Comparison of ENCODE assay signal across 8 mouse cellular contexts in the genomic region with DNA sequence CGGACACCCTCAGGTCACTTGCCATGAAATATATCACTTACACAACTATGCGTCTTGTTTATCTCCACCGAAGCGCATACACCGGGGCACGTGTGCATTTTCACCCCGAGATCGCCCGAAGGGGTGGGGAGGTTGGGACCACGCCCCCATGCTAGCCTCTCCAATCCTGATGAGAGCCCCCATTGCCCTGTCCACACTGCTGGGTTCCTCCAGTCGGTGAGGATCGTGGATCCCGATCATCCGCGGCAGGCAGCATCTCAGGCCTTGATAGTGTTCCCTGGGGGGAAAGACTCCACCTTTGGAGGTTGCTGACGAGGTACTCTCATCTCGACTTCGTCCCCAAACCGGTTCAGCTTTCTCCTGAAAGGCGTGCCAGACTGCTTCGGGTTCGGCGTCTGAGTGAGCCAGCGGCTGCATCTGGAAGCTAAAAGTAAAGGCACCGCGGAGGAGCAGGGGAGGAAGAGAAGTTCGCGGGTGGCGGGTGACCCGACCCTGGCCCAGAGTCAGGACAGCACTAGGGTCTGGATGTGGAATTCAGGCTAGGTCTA. TPM values are rescaled to one million over a fixed set of nuclear protein-coding genes. Genes with fewer than 3 reads are reported as not detected.
DNase-seq lines count a peak whose midpoint lies in the region; ATAC-seq lines count a peak whose summit lies in the region.

No protein-coding gene starts in this region.

- H3K4me1 ChIP-seq in forebrain, embryonic 12.5 days = peaks cover 45% of the 10 kb centered on the region
- H3K4me1 ChIP-seq in lung, embryonic 16.5 days (replicated peaks; ENCODE audit: control insufficient read depth, insufficient read depth, low read length) = peaks cover 34% of the 10 kb centered on the region

- peak overlapping the region; percentile 91 for H3K4me2 ChIP-seq in forebrain, embryonic 12.5 days
- peak overlapping the region; percentile 99 for H3K4me2 ChIP-seq in lung, embryonic 16.5 days (ENCODE audit: low read depth, low read length)

- H3K9me3 ChIP-seq in forebrain, embryonic 12.5 days = no peaks in the 10 kb centered on the region
- no peaks in the 10 kb centered on the region for H3K9me3 ChIP-seq in lung, embryonic 16.5 days (ENCODE audit: control insufficient read depth, low read length)

- ATAC-seq in forebrain, embryonic 12.5 days (ENCODE audit: low FRiP score) = no peak
- ATAC-seq in lung, embryonic 16.5 days (ENCODE audit: low read depth) = no peak

- peak overlapping the region; percentile 50 for H3K9ac ChIP-seq in forebrain, embryonic 12.5 days
- H3K9ac ChIP-seq in lung, embryonic 16.5 days (ENCODE audit: low read length) = peak overlapping the region; percentile 72

- H3K36me3 ChIP-seq in forebrain, embryonic 12.5 days (replicated peaks) = 0 out of 2 replicates have a peak, but pooled peaks cover 5% of the 10 kb centered on the region
- H3K36me3 ChIP-seq in lung, embryonic 16.5 days (ENCODE audit: control insufficient read depth, insufficient read depth, low read length) = no peaks in the 10 kb centered on the region

- peaks cover 69% of the 10 kb centered on the region for H3K27me3 ChIP-seq in forebrain, embryonic 12.5 days
- peaks cover 42% of the 10 kb centered on the region for H3K27me3 ChIP-seq in lung, embryonic 16.5 days (ENCODE audit: control insufficient read depth, insufficient read depth, low read depth, low read length)

- WGBS in forebrain, embryonic 12.5 days = under 1% methylated on average over 30 of the region's 30 CpGs
- WGBS in lung, embryonic 16.5 days = under 1% methylated on average over 30 of the region's 30 CpGs

- H3K4me3 ChIP-seq in forebrain, embryonic 12.5 days (replicated peaks) = peak overlapping the region; percentile 49
- peak overlapping the region; percentile 64 for H3K4me3 ChIP-seq in lung, embryonic 16.5 days (ENCODE audit: low read length)

- peak; percentile 53 to 60 for DNase-seq in urinary bladder, adult 18-20 months (ENCODE audit: low spot score in 2 of 2)
- DNase-seq in urinary bladder, postnatal 10 days (ENCODE audit: low spot score) = no peak
- peak; percentile 39 for DNase-seq in kidney, adult 18-20 months
- peak; percentile 48 to 55 for DNase-seq in spleen, postnatal 14 days (ENCODE audit: low spot score in 2 of 2)
- DNase-seq in adrenal gland, postnatal 14 days = no peak
- no peak for DNase-seq in frontal cortex, postnatal 25 days (ENCODE audit: low spot score in 2 of 2)

- no peak overlapping the region for H3K27ac ChIP-seq in forebrain, embryonic 12.5 days
- H3K27ac ChIP-seq in lung, embryonic 16.5 days (ENCODE audit: low read length) = peak overlapping the region; percentile 17; the same call in 1 of the 2 replicates

RNA-seq across cellular contexts. Expression of gene Sphk1, which starts 1.6 kb away (rescaled TPM):
- 2.0 and 3.3 TPM in 2 replicates for polyA plus RNA-seq in forebrain, embryonic 12.5 days (2016; fragmentation: Nextera tagmentation; extraction: Ambion mirVana)
- polyA plus RNA-seq in lung, embryonic 16.5 days (2015; fragmentation: Nextera tagmentation; extraction: Ambion mirVana) = 7.0 and 9.6 TPM in 2 replicates
- 2.3 and 3.5 TPM in 2 replicates for total RNA-seq in adrenal gland, postnatal 14 days (2021)

RNA-seq across cellular contexts. Expression of gene Prpsap1, which starts 38.3 kb away (rescaled TPM):
- polyA plus RNA-seq in forebrain, embryonic 12.5 days (2016; fragmentation: Nextera tagmentation; extraction: Ambion mirVana) = 174 and 176 TPM in 2 replicates
- polyA plus RNA-seq in lung, embryonic 16.5 days (2015; fragmentation: Nextera tagmentation; extraction: Ambion mirVana) = 167 and 177 TPM in 2 replicates
- total RNA-seq in adrenal gland, postnatal 14 days (2021) = 81.1 and 81.8 TPM in 2 replicates

RNA-seq across cellular contexts. Expression of gene Ube2o, which starts 48.9 kb away (rescaled TPM):
- 12.5 and 17.3 TPM in 2 replicates for polyA plus RNA-seq in forebrain, embryonic 12.5 days (2016; fragmentation: Nextera tagmentation; extraction: Ambion mirVana)
- 5.2 and 5.8 TPM in 2 replicates for polyA plus RNA-seq in lung, embryonic 16.5 days (2015; fragmentation: Nextera tagmentation; extraction: Ambion mirVana)
- total RNA-seq in adrenal gland, postnatal 14 days (2021) = 32.0 and 38.5 TPM in 2 replicates

RNA-seq across cellular contexts. Expression of gene Aanat, which starts 53.9 kb away (rescaled TPM):
- polyA plus RNA-seq in forebrain, embryonic 12.5 days (2016; fragmentation: Nextera tagmentation; extraction: Ambion mirVana) = 0.24 TPM in 1 of 2 replicates, not detected in the other
- polyA plus RNA-seq in lung, embryonic 16.5 days (2015; fragmentation: Nextera tagmentation; extraction: Ambion mirVana) = not detected in 2 replicates
- not detected in 2 replicates for total RNA-seq in adrenal gland, postnatal 14 days (2021)

Comparison
In these comparisons a context has a peak if more than half of its experiments do, and no peak if none do; other contexts are left out.
1. DNase-seq: peak in urinary bladder, adult 18-20 months (2 of 2), kidney, adult 18-20 months (single experiment) and spleen, postnatal 14 days (2 of 2); none in urinary bladder, postnatal 10 days (single experiment), adrenal gland, postnatal 14 days (single experiment) and frontal cortex, postnatal 25 days (0 of 2).